Comparison of ENCODE assay signal across 8 mouse cellular contexts in genomic region chr6:56798152-56798465, GRCm38 (mm10). TPM values are rescaled to one million over a fixed set of nuclear protein-coding genes. Genes with fewer than 3 reads are reported as not detected.
DNase-seq lines count a peak whose midpoint lies in the region; ATAC-seq lines count a peak whose summit lies in the region.

No protein-coding gene starts in this region.

- peaks cover 25% of the 10 kb centered on the region for H3K4me1 ChIP-seq in limb, embryonic 13.5 days
- H3K4me1 ChIP-seq in stomach, embryonic 14.5 days (ENCODE audit: control insufficient read depth, insufficient read depth, low read length) = peaks cover 5% of the 10 kb centered on the region; the same call in 1 of the 2 replicates

- WGBS in limb, embryonic 13.5 days = 14% methylated on average over 8 of the region's 8 CpGs
- WGBS in stomach, embryonic 14.5 days = 16% methylated on average over 8 of the region's 8 CpGs

- intact Hi-C loops in gastrocnemius, postnatal 14 days (cut with DNase I; ENCODE audit: low total_unique reads) = no loop called here

- peak; percentile 32; the same call in 1 of the 2 replicates for ATAC-seq in erythroblast, adult 5-6 weeks (replicated peaks; ENCODE audit: low FRiP score, poor library complexity, severe bottlenecking)
- no peak for ATAC-seq in limb, embryonic 13.5 days (ENCODE audit: low FRiP score, low read depth)
- no peak for ATAC-seq in stomach, embryonic 14.5 days (ENCODE audit: insufficient number of reproducible peaks, insufficient read depth, low FRiP score, low read depth)

- no peaks in the 10 kb centered on the region for H3K36me3 ChIP-seq in limb, embryonic 13.5 days
- no peaks in the 10 kb centered on the region for H3K36me3 ChIP-seq in stomach, embryonic 14.5 days (ENCODE audit: control insufficient read depth, insufficient read depth, low read length)

- H3K4me2 ChIP-seq in limb, embryonic 13.5 days (replicated peaks) = peak overlapping the region; percentile 81
- H3K4me2 ChIP-seq in stomach, embryonic 14.5 days (replicated peaks; ENCODE audit: low read depth, low read length) = peak overlapping the region; percentile 84

- peak overlapping the region; percentile 83 for H3K4me3 ChIP-seq in limb, embryonic 13.5 days
- H3K4me3 ChIP-seq in stomach, embryonic 14.5 days (ENCODE audit: low read depth, low read length) = peak overlapping the region; percentile 81

- H3K9me3 ChIP-seq in limb, embryonic 13.5 days = no peaks in the 10 kb centered on the region
- H3K9me3 ChIP-seq in stomach, embryonic 14.5 days (ENCODE audit: control insufficient read depth, low read depth, low read length) = no peaks in the 10 kb centered on the region

- peak; percentile 50 for DNase-seq in embryo, embryonic 10.5 days (ENCODE audit: low spot score)
- DNase-seq in embryo, embryonic 9.5 days (ENCODE audit: extremely low spot score) = no peak
- DNase-seq in 3T3-L1 (ENCODE audit: low read depth, low spot score) = peak; percentile 62
- no peak for DNase-seq in gastrocnemius, postnatal 14 days
- DNase-seq in ovary, postnatal 36 days (ENCODE audit: low spot score) = no peak

- peak overlapping the region; percentile 92 for H3K9ac ChIP-seq in limb, embryonic 13.5 days
- peak overlapping the region; percentile 90 for H3K9ac ChIP-seq in stomach, embryonic 14.5 days (replicated peaks; ENCODE audit: low read depth, low read length)

- H3K27ac ChIP-seq in limb, embryonic 13.5 days = peak overlapping the region; percentile 99
- peak overlapping the region; percentile 99 for H3K27ac ChIP-seq in stomach, embryonic 14.5 days (ENCODE audit: low read length)

- H3K27me3 ChIP-seq in limb, embryonic 13.5 days = no peaks in the 10 kb centered on the region
- no peaks in the 10 kb centered on the region for H3K27me3 ChIP-seq in stomach, embryonic 14.5 days (ENCODE audit: control insufficient read depth, insufficient read depth, low read length)

RNA-seq across cellular contexts. Expression of gene Kbtbd2, which starts 0.5 kb away (rescaled TPM):
- total RNA-seq in erythroblast, adult 5-6 weeks (2015; ENCODE audit: low replicate concordance) = 42.7 and 44.9 TPM in 2 replicates
- 172 and 196 TPM in 2 replicates for total RNA-seq in erythroblast, adult 5-6 weeks (2017; ENCODE audit: low replicate concordance)
- 28.0 and 30.5 TPM in 2 replicates for polyA plus RNA-seq in limb, embryonic 13.5 days (2015; fragmentation: Nextera tagmentation; extraction: Ambion mirVana)
- 31.7 and 34.4 TPM in 2 replicates for polyA plus RNA-seq in stomach, embryonic 14.5 days (2014; fragmentation: Nextera tagmentation; extraction: Ambion mirVana)
- 10 to 100 TPM; 19.0 to 20.1 TPM for total RNA-seq in gastrocnemius, postnatal 14 days (2021)

RNA-seq across cellular contexts. Expression of gene Fkbp9, which starts 33.8 kb away (rescaled TPM):
- total RNA-seq in erythroblast, adult 5-6 weeks (2015; ENCODE audit: low replicate concordance) = 1.3 TPM in 1 of 2 replicates, not detected in the other
- total RNA-seq in erythroblast, adult 5-6 weeks (2017; ENCODE audit: low replicate concordance) = 1.3 and 2.5 TPM in 2 replicates
- polyA plus RNA-seq in limb, embryonic 13.5 days (2015; fragmentation: Nextera tagmentation; extraction: Ambion mirVana) = 181 and 185 TPM in 2 replicates
- 149 and 163 TPM in 2 replicates for polyA plus RNA-seq in stomach, embryonic 14.5 days (2014; fragmentation: Nextera tagmentation; extraction: Ambion mirVana)
- 10 to 100 TPM; 78.4 to 90.1 TPM for total RNA-seq in gastrocnemius, postnatal 14 days (2021)

Comparison
In these comparisons a context has a peak if more than half of its experiments do, and no peak if none do; other contexts are left out.
1. DNase-seq: peak in embryo, embryonic 10.5 days (single experiment) and 3T3-L1 (single experiment); none in embryo, embryonic 9.5 days (single experiment), gastrocnemius, postnatal 14 days (single experiment) and ovary, postnatal 36 days (single experiment).
2. RNA of gene Fkbp9, which starts 33.8 kb away (total RNA-seq): 78.4 to 90.1 TPM in gastrocnemius, postnatal 14 days; 1.3 to 2.5 TPM in erythroblast, adult 5-6 weeks; every median in the first group is over 10 times any median in the second.